Mouse (Mus musculus) embryonic facial prominence, embryonic 13.5 days (tissue): ENCODE results near the gene Bmp2. TPM values are rescaled to one million over a fixed set of nuclear protein-coding genes. Genes with fewer than 3 reads are reported as not detected.
A peak's percentile ranks its signal among the peaks of the same experiment; 100 is the strongest.

Experiments
- ATAC-seq: fragments of 200-750 bp; cut with Nextera tagmentation; 2 replicates; pipeline ENCODE4 v1.8.0; 2017; ENCODE audit warnings: low read depth; ENCODE audit not compliant: insufficient number of reproducible peaks, insufficient read depth, low FRiP score, low TSS enrichment
- H3K27ac ChIP-seq: fragments of 300-500 bp; sonication (generic); 2 replicates; pipeline ENCODE4 v1.5.1; 2015; ENCODE audit warnings: moderate library complexity, mild to moderate bottlenecking, inconsistent platforms
- H3K27me3 ChIP-seq: fragments of 300-500 bp; sonication (generic); 2 replicates; pipeline ENCODE4 v1.6.1; 2015; ENCODE audit warnings: mild to moderate bottlenecking, inconsistent platforms
- H3K36me3 ChIP-seq: fragments of 300-500 bp; sonication (generic); 2 replicates; pipeline ENCODE4 v1.6.1; 2015; ENCODE audit warnings: mild to moderate bottlenecking, inconsistent platforms
- H3K4me1 ChIP-seq: fragments of 300-500 bp; sonication (generic); 2 replicates; pipeline ENCODE4 v1.6.1; 2015; ENCODE audit warnings: inconsistent platforms
- H3K4me2 ChIP-seq: fragments of 300-500 bp; sonication (generic); 2 replicates; pipeline ENCODE4 v1.6.1; 2015; ENCODE audit warnings: moderate library complexity, mild to moderate bottlenecking, inconsistent platforms
- H3K4me3 ChIP-seq: fragments of 300-500 bp; sonication (generic); 2 replicates; pipeline ENCODE4 v1.5.1; 2015; ENCODE audit warnings: mild to moderate bottlenecking, inconsistent platforms
- H3K9ac ChIP-seq: fragments of 300-500 bp; sonication (generic); 2 replicates; pipeline ENCODE4 v1.6.1; 2015; ENCODE audit warnings: mild to moderate bottlenecking, inconsistent platforms
- H3K9me3 ChIP-seq: fragments of 300-500 bp; sonication (generic); 2 replicates; pipeline ENCODE4 v1.6.1; 2016; ENCODE audit warnings: inconsistent platforms
- WGBS: fragments of 180-500 bp; shearing (Covaris S2); methylation state at CpG from one replicate; pipeline ENCODE4 v1.1.7; 2015; ENCODE audit warnings: mixed read lengths; 5-methylcytosine and 5-hydroxymethylcytosine counted together
- polyA plus RNA-seq: library from polyadenylated mRNA; unstranded; fragments of >200 nt; fragmentation: Nextera tagmentation; extraction: Ambion mirVana; gene quantifications from 2 replicates; pipeline ENCODE4 v1.2.1, GENCODE M21; 2015

Bmp2 gene
- polyA plus RNA-seq, 1 experiment from 2014 or later, result 24.3 TPM

- H3K4me2 ChIP-seq, result no peak overlapping the region
- 67% methylated on average over 3 of the region's 3 CpGs for WGBS
- H3K27me3 ChIP-seq, result no peaks in the 10 kb centered on the region
- H3K9ac ChIP-seq, result no peak overlapping the region
- H3K9me3 ChIP-seq, result no peaks in the 10 kb centered on the region
- no peaks in the 10 kb centered on the region for H3K4me1 ChIP-seq
- no peak overlapping the region for H3K4me3 ChIP-seq
- no peak overlapping the region for H3K27ac ChIP-seq
- no peaks in the 10 kb centered on the region for H3K36me3 ChIP-seq
- ATAC-seq, result no peak
These were observed 18.9 kb upstream of the Bmp2 start for GRCm38 (mm10) chr2:133533073-133533472.

DNA sequence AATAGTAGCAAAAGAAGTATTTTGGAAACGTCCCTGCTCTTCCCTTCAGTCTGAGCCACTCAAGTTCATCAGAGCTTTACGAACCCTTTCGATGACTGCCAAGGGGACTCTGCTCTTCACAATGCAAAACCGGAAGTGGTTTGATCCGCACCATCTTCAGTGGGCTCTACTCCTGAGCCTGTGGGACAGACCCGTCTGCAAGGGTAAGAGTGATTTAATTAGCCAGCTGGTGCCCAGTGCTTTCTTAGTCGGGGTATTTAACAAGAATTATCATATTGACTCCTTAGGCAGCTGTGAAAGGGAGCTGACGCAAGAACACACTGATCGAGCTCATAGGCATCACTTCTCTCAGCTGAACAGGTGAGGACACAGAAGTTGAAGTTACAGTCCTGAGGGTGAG lies 16.5 kb upstream of the Bmp2 start:
- 85% methylated on average over 9 of the region's 9 CpGs for WGBS
- no peaks in the 10 kb centered on the region for H3K4me1 ChIP-seq
- H3K4me3 ChIP-seq, result no peak overlapping the region
- no peaks in the 10 kb centered on the region for H3K27me3 ChIP-seq
- no peak overlapping the region for H3K9ac ChIP-seq
- no peaks in the 10 kb centered on the region for H3K9me3 ChIP-seq
- no peak overlapping the region for H3K4me2 ChIP-seq
- ATAC-seq, result no peak
- H3K36me3 ChIP-seq, result no peaks in the 10 kb centered on the region
- no peak overlapping the region for H3K27ac ChIP-seq

DNA sequence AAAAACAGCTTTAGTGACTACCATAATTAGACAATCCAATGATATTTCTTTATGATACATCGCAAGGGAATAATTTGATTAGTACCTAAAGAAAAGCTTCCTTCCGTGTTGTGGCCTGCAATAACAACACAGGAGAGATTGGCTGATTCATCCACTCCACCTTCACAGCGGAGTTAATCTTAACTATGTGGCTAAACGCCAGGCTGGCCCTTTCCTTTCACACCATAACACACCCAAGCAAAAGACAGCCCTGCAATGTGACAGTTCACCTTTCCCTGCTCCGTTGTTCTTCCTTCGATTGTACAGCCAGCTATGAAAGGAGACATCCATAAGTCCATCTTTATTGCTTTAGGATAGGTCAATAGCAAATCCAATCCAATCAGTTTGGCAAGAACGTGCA lies 15.1 kb upstream of the Bmp2 start:
- no peak for ATAC-seq
- WGBS, result 80% methylated on average over 7 of the region's 7 CpGs

GRCm38 (mm10) chr2:133540702-133541101 lies 11.3 kb upstream of the Bmp2 start:
- ATAC-seq, result no peak
- Histone ChIP-seq H3K4me3 (no peak overlapping the region), H3K27ac (no peak overlapping the region), H3K4me2 (no peak overlapping the region), H3K9me3 (no peaks in the 10 kb centered on the region), H3K36me3 (no peaks in the 10 kb centered on the region), H3K4me1 (no peaks in the 10 kb centered on the region), H3K9ac (no peak overlapping the region), H3K27me3 (no peaks in the 10 kb centered on the region)
- WGBS, result 73% methylated on average over 1 of the region's 1 CpGs

More for the DNA sequence above, 15.1 kb upstream of the Bmp2 start:
- Histone ChIP-seq H3K4me2 (no peak overlapping the region), H3K4me1 (no peaks in the 10 kb centered on the region), H3K27me3 (no peaks in the 10 kb centered on the region), H3K9me3 (no peaks in the 10 kb centered on the region), H3K36me3 (no peaks in the 10 kb centered on the region), H3K9ac (no peak overlapping the region), H3K27ac (no peak overlapping the region), H3K4me3 (no peak overlapping the region)

GRCm38 (mm10) chr2:133550238-133550682 lies 1.7 kb upstream of the Bmp2 start:
- Histone ChIP-seq H3K4me3 (no peak overlapping the region), H3K27ac (no peak overlapping the region), H3K4me2 (peak overlapping the region; percentile 2; the same call in 1 of the 2 replicates), H3K36me3 (no peaks in the 10 kb centered on the region), H3K4me1 (peaks cover 20% of the 10 kb centered on the region), H3K9ac (no peak overlapping the region), H3K27me3 (peaks cover 39% of the 10 kb centered on the region), H3K9me3 (no peaks in the 10 kb centered on the region)
- no peak for ATAC-seq
- 21% methylated on average over 4 of the region's 4 CpGs for WGBS

DNA sequence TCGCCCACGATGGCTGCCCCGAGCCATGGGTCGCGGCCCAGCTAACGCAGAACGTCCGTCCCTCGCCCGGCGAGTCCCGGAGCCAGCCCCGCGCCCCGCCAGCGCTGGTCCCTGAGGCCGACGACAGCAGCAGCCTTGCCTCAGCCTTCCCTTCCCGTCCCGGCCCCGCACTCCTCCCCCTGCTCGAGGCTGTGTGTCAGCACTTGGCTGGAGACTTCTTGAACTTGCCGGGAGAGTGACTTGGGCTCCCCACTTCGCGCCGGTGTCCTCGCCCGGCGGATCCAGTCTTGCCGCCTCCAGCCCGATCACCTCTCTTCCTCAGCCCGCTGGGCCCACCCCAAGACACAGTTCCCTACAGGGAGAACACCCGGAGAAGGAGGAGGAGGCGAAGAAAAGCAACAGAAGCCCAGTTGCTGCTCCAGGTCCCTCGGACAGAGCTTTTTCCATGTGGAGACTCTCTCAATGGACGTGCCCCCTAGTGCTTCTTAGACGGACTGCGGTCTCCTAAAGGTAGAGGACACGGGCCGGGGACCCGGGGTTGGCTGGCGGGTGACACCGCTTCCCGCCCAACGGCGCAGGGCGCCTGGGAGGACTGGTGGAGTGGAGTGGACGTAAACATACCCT lies 995 bp downstream of the Bmp2 start:
- peaks cover 20% of the 10 kb centered on the region for H3K4me1 ChIP-seq
- peak overlapping the region; percentile 88 for H3K4me2 ChIP-seq
- no peaks in the 10 kb centered on the region for H3K36me3 ChIP-seq
- peak overlapping the region; percentile 72 for H3K4me3 ChIP-seq
- peak overlapping the region; percentile 79 for H3K27ac ChIP-seq
- WGBS, result under 1% methylated on average over 48 of the region's 48 CpGs
- H3K9ac ChIP-seq, result peak overlapping the region; percentile 87
- 0 out of 2 replicates have a peak, but pooled peaks have one; percentile 13 for ATAC-seq
- peaks cover 39% of the 10 kb centered on the region for H3K27me3 ChIP-seq
- H3K9me3 ChIP-seq, result no peaks in the 10 kb centered on the region

DNA sequence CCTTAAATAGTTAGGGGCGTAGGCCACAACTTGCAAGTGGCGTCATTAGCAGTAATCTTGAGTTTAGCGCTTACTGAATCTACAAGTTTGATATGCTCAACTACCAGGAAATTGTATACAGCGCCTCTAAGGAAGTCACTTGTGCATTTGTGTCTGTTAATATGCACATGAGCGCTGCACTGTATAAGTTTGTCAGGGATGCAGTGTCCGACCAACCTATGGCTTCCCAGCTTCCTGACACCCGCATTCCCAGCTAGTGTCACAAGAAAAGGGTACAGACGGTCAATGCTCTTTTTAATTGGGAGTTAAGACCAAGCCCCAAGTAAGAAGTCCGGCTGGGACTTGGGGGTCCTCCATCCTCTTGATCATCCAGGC lies 1.9 kb downstream of the Bmp2 start:
- ATAC-seq, result no peak
- Histone ChIP-seq H3K4me3 (peak overlapping the region; percentile 72), H3K27me3 (peaks cover 39% of the 10 kb centered on the region), H3K36me3 (no peaks in the 10 kb centered on the region), H3K9ac (peak overlapping the region; percentile 87), H3K27ac (peak overlapping the region; percentile 64; the same call in 1 of the 2 replicates), H3K4me2 (peak overlapping the region; percentile 88), H3K4me1 (peaks cover 20% of the 10 kb centered on the region), H3K9me3 (no peaks in the 10 kb centered on the region)
- 20% methylated on average over 9 of the region's 9 CpGs for WGBS

- under 1% methylated on average over 55 of the region's 55 CpGs for WGBS
- peak overlapping the region; percentile 87 for H3K9ac ChIP-seq
- no peaks in the 10 kb centered on the region for H3K36me3 ChIP-seq
- peak overlapping the region; percentile 88 for H3K4me2 ChIP-seq
- ATAC-seq, result peak; percentile 60; the same call in 1 of the 2 replicates
- H3K4me3 ChIP-seq, result peak overlapping the region; percentile 72
- peaks cover 36% of the 10 kb centered on the region for H3K27me3 ChIP-seq
- H3K9me3 ChIP-seq, result no peaks in the 10 kb centered on the region
- peaks cover 20% of the 10 kb centered on the region for H3K4me1 ChIP-seq
- H3K27ac ChIP-seq, result peak overlapping the region; percentile 64
These were observed 2.5 kb downstream of the Bmp2 start for GRCm38 (mm10) chr2:133554286-133555021.

DNA sequence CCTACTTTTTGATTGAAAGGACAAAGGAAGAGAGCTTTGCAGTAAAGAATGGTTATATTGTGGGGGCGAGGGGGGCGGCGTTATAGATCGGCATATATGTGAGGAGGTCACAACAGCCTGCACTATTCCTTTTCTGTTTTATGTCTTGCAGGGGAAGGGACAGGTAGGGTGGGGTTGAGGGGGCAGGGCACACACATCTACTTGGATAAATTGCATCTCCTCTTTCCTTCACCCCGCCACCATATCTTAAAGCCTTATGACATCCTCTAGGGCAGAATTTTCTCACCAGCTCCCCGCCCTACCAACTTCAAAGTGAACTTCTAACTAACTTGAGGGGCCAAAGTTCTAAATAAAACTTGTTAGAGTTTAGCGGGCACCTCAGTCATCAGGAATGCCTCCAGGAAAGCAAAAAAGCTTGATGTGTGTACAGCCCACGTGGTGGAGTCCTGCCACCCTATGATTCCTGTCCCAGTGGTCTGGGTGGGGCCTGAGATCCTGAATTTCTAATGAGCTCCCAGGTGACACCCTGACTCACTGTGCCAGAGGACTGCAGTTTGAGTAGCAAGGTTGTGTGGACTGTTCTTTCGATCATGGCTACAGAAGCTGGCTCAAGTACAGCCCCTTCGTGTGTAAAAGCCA lies 12.4 kb downstream of the Bmp2 start:
- Histone ChIP-seq H3K4me1 (peaks cover 33% of the 10 kb centered on the region), H3K27me3 (no peaks in the 10 kb centered on the region), H3K9ac (no peak overlapping the region), H3K9me3 (no peaks in the 10 kb centered on the region), H3K4me3 (no peak overlapping the region), H3K36me3 (peaks cover 19% of the 10 kb centered on the region), H3K27ac (no peak overlapping the region), H3K4me2 (no peak overlapping the region)
- no peak for ATAC-seq
- 72% methylated on average over 10 of the region's 10 CpGs for WGBS

- Histone ChIP-seq H3K27me3 (no peaks in the 10 kb centered on the region), H3K4me1 (peaks cover 33% of the 10 kb centered on the region), H3K4me2 (no peak overlapping the region), H3K9ac (no peak overlapping the region), H3K27ac (peak overlapping the region; percentile 44; the same call in 1 of the 2 replicates), H3K36me3 (peaks cover 19% of the 10 kb centered on the region), H3K4me3 (no peak overlapping the region), H3K9me3 (no peaks in the 10 kb centered on the region)
- no peak for ATAC-seq
- WGBS, result 82% methylated on average over 4 of the region's 5 CpGs
These were observed 13.5 kb downstream of the Bmp2 start for GRCm38 (mm10) chr2:133565424-133565823.

DNA sequence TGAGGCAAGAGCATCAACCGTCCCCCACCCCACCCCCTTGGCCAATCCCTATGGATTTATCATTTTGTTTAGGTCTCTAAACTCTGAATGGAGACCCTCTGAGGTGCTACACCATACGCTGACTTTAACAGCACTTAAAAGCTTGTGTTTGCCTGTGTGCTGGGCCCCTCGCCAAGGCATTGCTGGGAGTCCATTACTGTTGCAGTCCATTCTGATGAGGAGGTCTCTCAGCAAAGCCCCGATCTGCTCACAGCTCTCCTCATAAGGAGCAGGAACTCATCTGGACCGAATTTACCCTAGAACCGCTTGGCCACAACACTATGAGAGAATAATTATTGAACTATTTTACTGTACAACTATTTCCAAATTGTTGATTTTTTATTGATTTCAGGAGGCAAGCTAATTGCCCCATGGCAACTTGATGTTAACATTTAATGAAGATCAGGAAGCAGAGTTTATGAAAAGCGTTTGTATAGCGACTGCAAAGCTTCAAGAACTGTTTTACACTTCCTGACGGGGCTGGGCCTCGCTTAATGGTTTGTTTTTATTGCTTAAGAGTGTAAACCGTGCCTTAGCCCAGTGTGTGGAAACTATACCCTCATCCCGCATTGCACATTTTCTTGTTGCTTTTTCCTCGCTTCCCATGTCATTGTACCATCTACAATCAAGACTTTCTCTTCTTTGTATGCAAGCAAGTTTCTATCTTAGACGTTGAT lies 14.2 kb downstream of the Bmp2 start:
- no peaks in the 10 kb centered on the region for H3K9me3 ChIP-seq
- H3K4me2 ChIP-seq, result no peak overlapping the region
- 47% methylated on average over 14 of the region's 14 CpGs for WGBS
- H3K4me1 ChIP-seq, result peaks cover 33% of the 10 kb centered on the region
- peak overlapping the region; percentile 45; the same call in 1 of the 2 replicates for H3K27ac ChIP-seq
- no peaks in the 10 kb centered on the region for H3K27me3 ChIP-seq
- no peak for ATAC-seq
- H3K9ac ChIP-seq, result no peak overlapping the region
- no peak overlapping the region for H3K4me3 ChIP-seq
- peaks cover 14% of the 10 kb centered on the region for H3K36me3 ChIP-seq
